Mouse (Mus musculus) T-helper 17 cell (primary cell): ENCODE measurements at regions not wholly inside any gene's neighbourhood (a gene's known extent, or its start where the extent isn't known, plus 50 kb on each side); places are given as distances from the start of the nearest gene placed in this dataset.

Experiments
- in situ Hi-C, 2 experiments: fragments of 300-600 bp; cut with MboI, MseI; formaldehyde crosslinking; loops; 1 replicate in 1 of 2; 2 replicates in 1 of 2; pipeline ENCODE4 v1.15.1; 2025; ENCODE audit warnings: high pct_unique_total_duplicates in 2 of 2

DNA sequence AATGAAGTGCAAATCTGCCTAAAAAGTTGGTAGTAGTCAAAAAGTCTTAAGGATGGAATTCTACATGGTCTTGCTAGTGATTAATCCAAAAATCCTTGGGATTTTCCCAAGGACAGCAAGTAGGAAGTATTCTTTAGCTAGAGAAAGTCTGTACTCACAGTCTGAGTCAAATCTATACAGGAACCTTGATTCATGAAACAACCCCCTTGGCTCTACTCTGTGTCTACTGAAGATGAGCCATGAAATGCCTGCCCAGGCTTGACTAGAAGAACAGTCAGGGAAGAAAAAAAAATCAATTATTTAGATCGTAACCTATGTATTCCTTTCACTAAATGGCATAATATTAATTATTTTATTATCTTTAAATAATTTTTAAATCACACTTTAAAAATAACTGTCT is 454.2 kb downstream of the Inhba start:
- in situ Hi-C loops, result no loop called here

DNA sequence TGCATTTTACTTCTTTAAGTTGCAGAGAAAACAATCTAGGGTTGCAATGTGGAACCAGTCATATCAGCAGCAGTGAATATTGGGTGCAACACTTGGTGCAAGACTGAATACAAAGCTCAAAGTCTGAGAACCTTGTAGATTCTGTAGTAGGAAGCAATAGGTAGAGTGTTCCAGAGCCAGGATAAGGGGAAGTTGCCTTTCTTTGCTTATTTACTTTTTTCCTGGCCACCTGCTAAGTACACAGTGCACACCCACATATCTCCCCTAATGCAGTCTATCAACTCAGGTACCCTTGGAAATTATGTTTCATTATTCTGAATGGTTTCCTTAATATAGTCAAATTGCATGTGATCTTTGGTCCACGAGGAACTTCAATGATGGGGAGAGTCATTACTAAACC is 464.9 kb downstream of the Inhba start:
- in situ Hi-C loops, result loop anchor here (25.0 kb wide), 3 partner anchors 464 to 1486 kb away; partner anchors contain the start of genes Inhba (in 1 of the 2), Mplkip (in 1 of the 2) and Sugct (in 1 of the 2)

DNA sequence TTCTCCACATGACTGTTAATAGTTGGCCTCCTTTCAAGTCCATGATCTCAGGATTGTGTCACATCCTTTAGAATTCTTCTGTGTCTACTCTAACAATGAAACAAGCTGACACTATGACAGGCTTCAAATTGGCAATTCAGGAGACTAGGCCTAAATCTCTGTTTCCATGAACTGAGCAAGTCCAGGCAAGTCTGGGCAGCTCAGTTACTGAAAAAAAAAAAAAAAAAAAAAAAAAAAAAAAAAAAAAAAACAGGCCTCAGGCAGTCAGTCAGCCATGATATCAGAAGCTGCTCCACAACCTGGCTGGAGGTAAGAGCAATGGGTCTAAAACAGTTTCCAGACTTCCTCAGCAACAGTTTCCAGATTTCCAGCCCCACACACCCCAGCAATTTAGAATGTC is 475.6 kb downstream of the Inhba start:
- in situ Hi-C loops, result loop anchor here (5.0 to 25.0 kb wide), 4 partner anchors 145 to 1475 kb away; partner anchors contain the start of genes Inhba (in 1 of the 2), Mplkip (in 1 of the 2) and Sugct (in 1 of the 2)

DNA sequence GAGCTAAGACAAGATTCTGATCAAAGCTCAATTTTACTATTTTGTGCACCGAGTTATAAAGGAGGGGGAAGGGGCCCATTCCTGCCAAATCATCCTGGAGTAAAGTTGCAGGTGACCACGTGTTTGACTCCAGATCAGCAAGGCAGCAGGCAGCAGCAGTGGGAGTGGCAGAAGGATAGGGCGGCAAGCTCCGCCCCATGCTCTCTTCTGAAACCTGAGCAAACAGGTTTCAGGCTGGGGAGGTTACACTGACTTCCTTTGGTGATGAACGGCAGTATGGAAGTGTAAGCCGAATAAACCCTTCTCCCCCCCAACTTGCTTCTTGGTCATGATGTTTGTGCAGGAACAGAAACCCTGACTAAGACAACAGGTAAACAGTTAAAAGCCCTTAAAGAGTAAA is 479.0 kb downstream of the Inhba start:
- in situ Hi-C loops, result loop anchor here (10.0 to 25.0 kb wide), 4 partner anchors 274 to 1472 kb away; partner anchors contain the start of genes Inhba (in 1 of the 2), Mplkip (in 1 of the 2) and Sugct (in 1 of the 2)

DNA sequence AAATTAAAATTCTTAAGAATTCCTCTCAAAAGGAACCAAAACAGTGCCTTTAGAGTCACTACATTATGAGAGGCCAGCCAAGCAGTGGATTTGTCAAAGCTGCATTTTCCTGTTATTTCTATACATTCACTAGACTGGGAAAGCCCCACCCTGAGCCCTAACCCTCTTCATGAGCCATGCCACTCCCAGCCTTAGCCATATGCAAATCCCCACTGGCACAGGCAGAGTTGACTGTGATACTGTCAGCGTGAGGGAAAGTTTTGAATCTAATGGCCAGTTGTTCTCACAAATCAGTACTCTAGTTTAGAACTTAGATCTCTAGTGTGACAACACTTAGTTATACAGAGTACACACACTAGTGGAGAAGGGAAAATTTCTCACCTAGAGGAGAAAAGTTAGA is 486.4 kb downstream of the Inhba start:
- in situ Hi-C loops, result loop anchor here (5.0 to 25.0 kb wide), 5 partner anchors 39 to 1464 kb away; partner anchors contain the start of genes Inhba (in 1 of the 2), Mplkip (in 1 of the 2) and Sugct (in 1 of the 2)

DNA sequence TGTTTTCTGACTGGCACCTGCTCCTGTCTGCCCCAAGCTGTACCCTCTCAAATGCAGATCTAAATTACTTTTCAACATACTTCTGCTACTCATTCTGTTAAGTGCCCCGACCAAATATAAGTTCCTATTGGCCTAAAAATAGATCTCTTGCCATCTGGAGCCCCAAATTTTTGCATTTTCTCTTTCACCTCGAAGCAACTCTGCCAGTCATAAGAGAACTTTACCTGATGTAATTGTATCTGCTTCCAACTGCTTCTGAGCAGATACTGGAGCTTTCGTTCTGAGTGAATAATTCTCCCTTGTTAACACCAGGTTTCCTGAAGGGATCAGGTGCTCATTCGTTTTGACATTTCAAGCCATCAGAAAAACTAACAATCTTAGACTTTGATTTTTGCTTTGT is 501.2 kb downstream of the Inhba start:
- in situ Hi-C loops, result no loop called here

DNA sequence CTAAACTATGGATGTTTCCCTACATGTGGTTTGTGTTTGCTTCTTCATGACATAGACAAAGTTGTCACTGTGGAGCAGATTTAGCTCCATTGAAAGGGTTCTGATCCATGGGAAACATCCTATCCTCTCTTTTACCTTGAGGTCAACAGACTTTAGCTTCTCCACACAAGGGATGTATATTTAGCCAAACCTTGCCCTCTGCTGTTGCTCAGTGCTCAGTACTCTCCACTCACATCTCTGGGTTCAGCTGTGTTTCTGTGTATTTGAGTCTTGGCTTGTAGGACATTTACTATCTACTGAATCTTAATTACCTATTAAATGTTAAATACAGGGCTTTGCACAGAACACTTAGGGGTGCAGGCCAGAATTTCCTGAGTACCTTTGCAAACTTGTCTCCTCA is 503.5 kb downstream of the Inhba start:
- in situ Hi-C loops, result no loop called here

DNA sequence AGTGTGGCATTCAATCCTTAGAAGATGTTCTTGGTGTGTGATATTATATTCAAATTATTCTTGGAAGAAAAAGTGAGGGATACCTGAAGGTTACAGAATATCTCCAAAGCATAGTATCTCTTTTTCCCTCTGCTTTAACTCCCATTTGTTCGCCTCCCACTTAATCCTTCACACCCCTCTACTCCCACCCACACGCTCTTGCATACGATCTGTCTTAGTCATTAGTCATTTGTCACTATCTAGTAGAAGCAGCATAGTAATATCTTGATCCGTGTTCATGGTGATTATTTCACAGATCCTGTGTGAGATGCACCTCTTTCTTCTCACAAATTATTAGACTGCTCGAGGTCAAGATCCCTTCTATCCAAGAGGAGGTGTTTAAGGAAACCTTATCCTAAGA is 517.4 kb downstream of the Inhba start:
- in situ Hi-C loops, result no loop called here

DNA sequence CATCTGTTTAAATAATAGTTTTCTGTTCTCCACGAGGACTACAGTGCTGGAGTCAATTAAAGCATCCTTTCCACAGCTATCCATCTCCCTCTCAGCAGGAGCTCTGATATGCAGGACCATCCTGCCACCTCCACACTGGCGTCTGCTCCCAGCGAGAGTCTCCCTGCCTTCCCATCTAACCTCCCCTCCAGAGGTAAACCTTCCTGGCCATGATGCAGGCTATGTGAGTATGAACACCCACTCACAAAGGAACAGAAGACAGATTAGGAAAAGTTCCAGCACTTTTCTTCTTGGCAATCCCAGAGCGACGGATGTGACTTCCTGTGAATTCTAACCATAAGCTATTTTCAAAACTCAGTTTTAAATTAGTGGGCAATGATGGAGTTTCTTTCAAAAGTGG is 532.1 kb downstream of the Inhba start:
- in situ Hi-C loops, result no loop called here

DNA sequence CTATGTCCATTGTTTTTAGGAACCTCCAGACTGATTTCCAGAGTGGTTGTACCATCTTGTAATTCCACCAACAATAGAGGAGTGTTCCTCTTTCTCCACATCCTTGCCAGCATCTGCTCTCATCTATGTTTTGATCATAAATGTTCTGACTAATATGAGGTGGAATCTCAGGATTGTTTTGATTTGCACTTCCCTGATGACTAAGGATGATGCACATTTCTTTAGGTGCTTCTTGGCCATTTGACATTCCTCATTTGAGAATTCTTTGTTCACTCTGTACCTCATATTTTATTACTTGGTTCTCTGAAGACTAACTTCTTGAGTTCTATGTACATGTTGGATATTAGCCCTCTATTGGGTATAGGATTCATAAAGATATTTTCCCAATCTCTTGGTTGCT is 538.4 kb downstream of the Inhba start:
- in situ Hi-C loops, result no loop called here

DNA sequence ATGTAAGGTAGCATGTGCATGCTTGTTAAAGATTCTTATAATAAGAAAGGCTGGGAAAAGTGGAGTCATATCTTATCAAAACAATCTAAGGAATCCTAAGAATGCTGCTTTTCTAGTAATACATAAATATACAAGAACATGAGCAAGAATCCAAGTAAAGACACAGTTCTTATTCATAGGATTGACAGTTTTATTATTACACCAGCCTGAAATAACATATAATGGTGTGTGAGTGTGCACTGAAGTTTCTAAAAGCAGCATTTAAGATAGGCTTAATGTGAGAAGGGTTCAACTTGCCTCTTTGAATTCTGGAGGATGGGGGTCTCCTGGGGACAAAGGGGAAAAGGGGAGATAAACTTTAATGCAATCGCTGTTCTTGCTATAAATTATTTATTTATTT is 553.3 kb downstream of the Inhba start:
- in situ Hi-C loops, result loop anchor here in 1 of 2 experiments (10.0 kb wide), 1 partner anchor 610 kb away; no protein-coding TSS in a partner anchor

DNA sequence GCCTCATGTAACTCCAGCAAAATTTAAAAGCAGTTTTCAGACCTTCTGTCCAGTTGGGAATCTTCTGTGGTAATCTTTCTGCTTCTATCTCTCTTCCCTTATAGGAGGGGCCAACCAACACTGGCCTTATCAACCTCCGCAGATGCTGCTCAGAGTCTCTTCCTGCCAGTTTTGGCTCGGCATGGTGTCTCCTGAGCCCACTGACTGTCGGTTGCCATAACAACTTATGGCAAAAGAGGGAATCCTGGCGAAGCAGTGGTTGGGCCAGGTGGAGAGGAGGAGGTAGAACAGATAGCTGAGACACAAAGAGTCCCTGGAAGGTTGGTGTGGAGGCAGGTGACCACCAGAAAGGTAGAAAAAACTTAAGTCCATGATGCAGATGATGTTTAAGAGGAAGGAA is 562.4 kb downstream of the Inhba start:
- in situ Hi-C loops, result no loop called here

DNA sequence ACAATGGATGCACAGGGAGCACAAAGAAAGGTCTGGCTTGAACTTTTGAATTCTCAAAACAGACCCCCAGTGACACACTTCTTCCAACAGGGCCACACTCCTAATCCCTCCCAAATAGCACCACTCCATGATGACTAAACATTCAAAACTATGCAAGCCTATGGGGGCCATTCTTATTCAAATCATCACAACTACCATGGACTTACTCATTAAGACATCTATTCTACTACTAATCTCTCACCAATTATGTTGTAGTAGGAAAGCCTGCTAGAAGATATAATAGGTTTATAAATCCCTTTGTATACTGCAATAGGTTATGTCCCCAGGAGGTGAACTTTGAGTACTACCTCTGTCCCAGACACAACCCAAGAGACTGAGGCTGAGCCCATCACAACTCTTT is 574.6 kb downstream of the Inhba start:
- in situ Hi-C loops, result no loop called here

DNA sequence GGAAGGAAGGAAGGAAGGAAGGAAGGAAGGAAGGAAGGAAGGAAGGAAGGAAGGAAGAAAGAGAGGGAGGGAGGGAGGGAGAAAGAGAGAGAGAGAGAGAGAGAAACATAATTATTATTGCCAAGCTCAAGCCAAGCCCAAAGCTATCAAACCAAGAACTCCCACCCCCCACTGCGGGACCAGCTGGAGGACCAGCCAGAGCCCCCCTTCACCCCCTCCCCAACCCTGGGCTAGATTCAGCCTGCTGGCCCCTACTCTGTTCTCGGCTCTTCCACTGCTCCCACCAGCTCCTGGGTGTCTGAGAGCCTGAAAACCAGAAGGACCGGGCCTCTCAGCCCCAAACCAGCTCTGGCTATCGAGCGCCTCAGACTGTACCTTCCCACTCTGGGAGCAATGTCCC is 608.1 kb downstream of the Inhba start:
- in situ Hi-C loops, result no loop called here

DNA sequence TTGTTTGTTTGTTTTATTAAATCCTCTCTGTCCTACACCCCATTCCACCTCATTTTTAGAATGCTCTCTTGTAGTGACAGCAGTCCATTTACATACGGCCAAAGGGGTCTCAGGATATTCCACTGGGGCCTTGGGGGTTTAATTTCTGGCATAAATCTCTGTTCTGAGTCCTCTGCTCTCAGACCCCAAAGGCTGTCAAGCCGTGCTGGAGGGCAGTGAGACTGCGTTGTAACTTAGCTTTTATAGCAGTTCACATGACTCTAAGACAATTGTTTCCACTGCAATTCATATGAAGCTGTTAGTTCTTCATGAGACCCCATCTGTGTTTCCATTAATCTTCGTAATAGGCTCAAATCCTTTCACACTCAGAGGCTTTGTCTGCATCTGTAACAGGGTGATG is 614.9 kb downstream of the Inhba start:
- in situ Hi-C loops, result no loop called here

DNA sequence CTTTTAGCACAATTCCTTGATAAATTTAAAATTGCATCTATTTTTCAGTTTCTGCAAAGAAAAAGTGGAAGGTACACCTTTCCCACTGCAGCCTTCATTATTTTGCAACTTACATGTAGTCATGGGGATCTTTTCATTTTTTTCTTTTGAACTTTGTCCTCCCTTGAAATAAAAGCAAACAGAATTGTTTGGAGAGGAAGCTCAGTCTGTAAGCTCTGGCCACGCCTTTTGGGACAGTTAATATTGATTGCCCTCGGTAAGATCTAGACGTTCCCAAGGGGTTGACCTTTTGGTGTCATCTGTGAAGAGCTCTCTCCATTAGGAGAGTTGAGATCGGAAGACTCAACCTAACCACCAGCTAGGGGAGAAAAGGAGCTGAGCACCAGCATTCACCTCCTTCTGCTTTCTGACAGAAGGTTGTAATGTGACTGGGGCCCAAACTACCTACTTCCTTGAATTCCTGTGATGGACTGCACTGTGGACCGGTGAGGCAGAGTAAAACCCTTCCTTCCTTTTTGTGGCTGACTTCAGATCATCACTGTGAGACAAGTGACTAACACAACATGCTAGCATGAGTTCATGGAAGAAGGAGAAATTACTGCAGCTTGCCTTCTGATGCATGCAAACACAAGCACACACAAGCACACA is 621.9 kb downstream of the Inhba start:
- in situ Hi-C loops, result loop anchor here in 1 of 2 experiments (5.0 to 10.0 kb wide), 3 partner anchors 146 to 1261 kb away; partner anchors contain the start of gene Inhba

DNA sequence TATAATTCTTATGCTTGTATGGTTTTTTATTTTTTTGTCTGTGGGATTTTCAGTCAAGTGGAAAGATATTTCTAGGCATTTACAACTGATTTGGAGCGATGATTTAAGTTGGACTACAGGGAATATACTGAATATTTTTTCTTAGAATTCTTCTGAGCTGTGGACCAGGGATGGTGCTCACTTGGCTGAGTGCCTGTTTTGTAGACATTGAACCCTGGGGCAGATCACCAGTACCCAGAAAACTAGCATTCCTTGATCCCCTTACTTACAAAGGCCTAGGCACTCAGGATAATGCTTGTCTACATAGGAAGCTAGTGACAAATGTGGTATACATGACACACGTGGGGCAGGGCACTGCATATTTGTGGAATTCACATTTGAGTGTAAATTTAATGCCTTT is 624.6 kb downstream of the Inhba start:
- in situ Hi-C loops, result loop anchor here (5.0 to 10.0 kb wide), 4 partner anchors 101 to 1259 kb away; partner anchors contain the start of gene Inhba (in 2 of the 2)

DNA sequence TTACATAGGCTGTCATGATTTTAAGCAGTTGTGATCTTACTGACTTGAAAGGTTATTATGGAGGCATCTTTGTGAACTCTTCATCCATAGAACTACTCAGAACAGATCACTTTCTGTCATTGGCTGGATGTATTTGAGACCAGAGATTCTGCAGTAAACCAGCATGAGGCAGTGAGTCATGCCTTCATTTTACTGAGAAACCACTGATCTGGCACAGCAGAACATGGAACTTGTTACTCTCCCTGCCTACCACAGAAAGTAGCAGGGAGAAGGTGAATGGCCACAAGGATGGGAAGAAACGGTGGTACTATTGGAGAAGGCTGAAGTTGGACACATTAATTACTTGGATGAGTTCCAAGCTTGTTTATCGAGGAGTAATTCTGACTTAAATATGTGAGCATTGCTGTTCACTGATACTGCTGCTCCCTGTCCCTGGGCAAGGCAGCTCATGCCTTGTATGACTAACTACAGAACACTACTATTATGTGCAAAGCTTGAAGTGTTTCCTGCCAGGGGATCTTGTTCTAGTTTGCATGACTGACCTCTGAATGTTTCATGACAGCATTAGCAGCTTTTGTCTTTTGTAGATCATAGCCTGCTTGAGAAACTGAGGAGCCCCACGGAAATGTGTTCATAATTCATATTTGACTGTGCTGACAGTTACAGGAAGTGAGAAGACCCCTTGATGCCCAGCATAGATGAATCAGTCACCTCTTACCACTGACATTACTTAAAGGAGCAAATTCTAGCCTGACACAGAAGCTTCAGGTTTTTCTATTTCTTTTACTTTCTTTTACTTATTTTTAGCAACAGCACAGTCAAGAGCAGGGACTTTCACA is 630.2 kb downstream of the Inhba start:
- in situ Hi-C loops, result no loop called here

DNA sequence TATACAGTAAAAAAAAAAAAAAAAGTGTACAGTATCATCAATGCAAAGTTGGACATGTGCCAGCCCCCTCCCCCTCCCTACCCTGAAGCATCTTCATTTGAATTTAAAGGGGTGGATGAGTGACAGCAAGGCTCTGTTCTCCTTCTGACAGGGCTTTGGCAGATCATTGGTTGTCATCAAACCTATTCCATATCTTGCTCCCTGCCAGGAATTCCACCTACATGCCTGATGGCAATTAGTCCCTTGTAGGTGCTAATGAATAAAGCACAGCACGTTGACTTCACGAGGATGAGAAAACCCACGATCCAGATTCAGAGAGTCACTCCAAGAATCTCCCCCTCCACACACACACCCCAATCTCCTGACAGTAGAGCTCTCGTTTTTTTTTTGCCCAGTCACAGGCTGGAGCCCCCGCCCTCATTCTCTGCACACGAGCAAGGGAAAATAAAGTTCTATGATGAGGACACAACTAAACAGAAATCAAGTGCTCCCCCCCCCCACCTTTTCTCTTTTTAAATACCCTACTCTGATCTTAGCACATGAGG is 630.9 kb downstream of the Inhba start:
- in situ Hi-C loops, result no loop called here

DNA sequence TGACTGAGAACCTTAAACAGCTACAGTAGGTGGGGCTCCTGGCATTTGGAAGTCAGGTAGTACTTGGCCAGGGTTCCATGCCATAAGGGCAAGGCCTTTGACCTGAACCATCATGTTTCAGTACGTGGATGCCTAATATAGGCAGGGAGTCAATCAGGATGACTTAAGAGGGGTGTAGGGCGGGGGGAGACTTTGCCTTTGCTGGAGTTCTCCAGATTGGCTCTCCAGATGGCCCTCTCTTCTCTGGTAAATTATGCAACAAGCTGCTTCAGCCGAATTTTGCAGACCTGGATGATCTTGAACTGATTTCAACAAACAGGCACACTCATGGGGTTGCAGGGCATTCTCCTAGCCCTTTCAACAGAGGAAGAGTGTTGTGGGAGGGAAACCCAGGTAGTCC is 633.7 kb downstream of the Inhba start:
- in situ Hi-C loops, result loop anchor here in 1 of 2 experiments (5.0 kb wide), 1 partner anchor 92 kb away; no protein-coding TSS in a partner anchor

DNA sequence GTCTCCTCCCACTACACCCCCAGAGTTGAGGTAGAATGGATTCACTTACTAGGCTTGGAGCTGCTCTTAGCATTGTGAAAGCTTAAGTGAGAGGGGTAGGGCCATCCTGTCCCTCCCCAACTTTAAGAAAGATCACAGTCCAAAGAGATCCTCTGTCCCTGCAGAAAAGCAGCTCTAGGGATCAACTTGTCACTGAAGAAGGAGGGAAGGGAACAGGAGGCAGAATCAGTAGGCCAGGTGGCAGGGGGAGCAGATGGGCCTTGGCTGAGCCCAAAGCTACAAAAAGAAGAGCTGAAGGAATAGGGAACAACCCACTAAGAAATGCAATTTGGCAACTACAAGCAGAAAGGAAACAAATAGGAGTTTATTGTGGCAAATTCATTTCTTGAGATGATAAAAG is 634.4 kb downstream of the Inhba start:
- in situ Hi-C loops, result loop anchor here in 1 of 2 experiments (5.0 kb wide), 1 partner anchor 91 kb away; no protein-coding TSS in a partner anchor

DNA sequence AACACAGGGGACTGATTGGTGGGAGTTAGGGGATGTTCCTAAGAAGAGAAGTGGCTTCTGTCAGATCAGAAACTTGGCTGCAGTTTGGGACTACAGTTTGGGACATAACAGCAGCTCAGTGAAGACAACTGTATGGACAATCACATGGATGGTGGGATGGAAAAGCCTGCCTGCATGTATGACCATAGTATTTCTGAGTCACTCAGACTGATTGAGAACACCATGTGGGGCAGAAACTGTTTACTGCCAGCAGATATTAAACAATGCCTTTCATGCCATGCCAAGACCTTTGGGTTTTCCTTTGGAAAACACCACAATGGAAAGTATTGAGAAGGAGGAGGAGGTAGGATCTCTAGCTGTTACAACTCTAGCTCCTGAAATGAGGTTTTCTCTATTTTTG is 635.0 kb downstream of the Inhba start:
- in situ Hi-C loops, result loop anchor here in 1 of 2 experiments (5.0 kb wide), 1 partner anchor 91 kb away; no protein-coding TSS in a partner anchor
